Mouse (Mus musculus): ENCODE results near the gene Col6a3. TPM values are rescaled to one million over a fixed set of nuclear protein-coding genes. Genes with fewer than 3 reads are reported as not detected.

Gene Col6a3
- polyA plus RNA-seq, 1 experiment from 2014 or later = 58.7 TPM

- Histone ChIP-seq H3K9me3 (no peaks in the 10 kb centered on the region), H3K36me3 (no peaks in the 10 kb centered on the region), H3K4me3 (no peak overlapping the region), H3K27ac (no peak overlapping the region), H3K4me2 (replicated peaks) (no peak overlapping the region), H3K4me1 (peaks cover 24% of the 10 kb centered on the region; the same call in 1 of the 2 replicates), H3K9ac (no peak overlapping the region), H3K27me3 (no peaks in the 10 kb centered on the region)
- no peak for ATAC-seq (ENCODE audit: insufficient number of reproducible peaks, insufficient read depth, low FRiP score, low TSS enrichment)
- 68% methylated on average over 4 of the region's 4 CpGs for WGBS
These were observed 92.5 kb downstream of the Col6a3 start for GRCm38 (mm10) chr1:90751221-90751620.

GRCm38 (mm10) chr1:90750169-90750568 is 93.6 kb downstream of the Col6a3 start:
- peaks cover 27% of the 10 kb centered on the region for H3K4me1 ChIP-seq
- no peak overlapping the region for H3K4me3 ChIP-seq
- H3K27me3 ChIP-seq = no peaks in the 10 kb centered on the region
- WGBS = 23% methylated on average over 8 of the region's 8 CpGs
- no peak overlapping the region for H3K9ac ChIP-seq
- no peaks in the 10 kb centered on the region for H3K36me3 ChIP-seq
- H3K9me3 ChIP-seq = no peaks in the 10 kb centered on the region
- peak; percentile 84; the same call in 1 of the 2 replicates for ATAC-seq (ENCODE audit: insufficient number of reproducible peaks, insufficient read depth, low FRiP score, low TSS enrichment)
- H3K4me2 ChIP-seq (replicated peaks) = no peak overlapping the region
- 0 out of 2 replicates have a peak overlapping the region, but pooled peaks have one; percentile 63 for H3K27ac ChIP-seq

GRCm38 (mm10) chr1:90748544-90748943 is 95.2 kb downstream of the Col6a3 start:
- no peak overlapping the region for H3K9ac ChIP-seq
- ATAC-seq (ENCODE audit: insufficient number of reproducible peaks, insufficient read depth, low FRiP score, low TSS enrichment) = no peak
- H3K27ac ChIP-seq = no peak overlapping the region
- 64% methylated on average over 4 of the region's 4 CpGs for WGBS
- no peak overlapping the region for H3K4me2 ChIP-seq (replicated peaks)
- H3K4me1 ChIP-seq = peaks cover 30% of the 10 kb centered on the region
- H3K4me3 ChIP-seq = no peak overlapping the region
- H3K27me3 ChIP-seq = no peaks in the 10 kb centered on the region
- H3K9me3 ChIP-seq = no peaks in the 10 kb centered on the region
- H3K36me3 ChIP-seq = no peaks in the 10 kb centered on the region

- WGBS = 13% methylated on average over 14 of the region's 14 CpGs
- H3K4me2 ChIP-seq (replicated peaks) = peak overlapping the region; percentile 47
- peak overlapping the region; percentile 24; the same call in 1 of the 2 replicates for H3K9ac ChIP-seq
- peak overlapping the region; percentile 90 for H3K27ac ChIP-seq
- H3K36me3 ChIP-seq = no peaks in the 10 kb centered on the region
- H3K9me3 ChIP-seq = no peaks in the 10 kb centered on the region
- peaks cover 15% of the 10 kb centered on the region for H3K4me1 ChIP-seq
- peak overlapping the region; percentile 13; the same call in 1 of the 2 replicates for H3K4me3 ChIP-seq
- peak; percentile 67; the same call in 1 of the 2 replicates for ATAC-seq (ENCODE audit: insufficient number of reproducible peaks, insufficient read depth, low FRiP score, low TSS enrichment)
- H3K27me3 ChIP-seq = no peaks in the 10 kb centered on the region
These were observed 99.8 kb downstream of the Col6a3 start for GRCm38 (mm10) chr1:90743941-90744386.

GRCm38 (mm10) chr1:90743445-90743844 is 100.3 kb downstream of the Col6a3 start:
- peak overlapping the region; percentile 47 for H3K4me2 ChIP-seq (replicated peaks)
- 83% methylated on average over 1 of the region's 1 CpGs for WGBS

GRCm38 (mm10) chr1:90742641-90743040 is 101.1 kb downstream of the Col6a3 start:
- peaks cover 15% of the 10 kb centered on the region for H3K4me1 ChIP-seq
- no peak overlapping the region for H3K4me3 ChIP-seq
- WGBS = 77% methylated on average over 7 of the region's 7 CpGs
- no peak overlapping the region for H3K27ac ChIP-seq
- H3K9me3 ChIP-seq = no peaks in the 10 kb centered on the region
- no peaks in the 10 kb centered on the region for H3K36me3 ChIP-seq
- no peak overlapping the region for H3K9ac ChIP-seq
- no peak overlapping the region for H3K4me2 ChIP-seq (replicated peaks)
- no peak for ATAC-seq (ENCODE audit: insufficient number of reproducible peaks, insufficient read depth, low FRiP score, low TSS enrichment)
- no peaks in the 10 kb centered on the region for H3K27me3 ChIP-seq

More at GRCm38 (mm10) chr1:90743445-90743844, 100.3 kb downstream of the Col6a3 start:
- Histone ChIP-seq H3K36me3 (no peaks in the 10 kb centered on the region), H3K27ac (peak overlapping the region; percentile 90), H3K27me3 (no peaks in the 10 kb centered on the region), H3K9me3 (no peaks in the 10 kb centered on the region), H3K4me1 (peaks cover 15% of the 10 kb centered on the region), H3K9ac (peak overlapping the region; percentile 24; the same call in 1 of the 2 replicates), H3K4me3 (0 out of 2 replicates have a peak overlapping the region, but pooled peaks have one; percentile 13)
- ATAC-seq (ENCODE audit: insufficient number of reproducible peaks, insufficient read depth, low FRiP score, low TSS enrichment) = no peak

- no peaks in the 10 kb centered on the region for H3K27me3 ChIP-seq
- H3K4me2 ChIP-seq (replicated peaks) = no peak overlapping the region
- no peak overlapping the region for H3K4me3 ChIP-seq
- H3K9me3 ChIP-seq = no peaks in the 10 kb centered on the region
- WGBS = 79% methylated on average over 11 of the region's 11 CpGs
- H3K27ac ChIP-seq = no peak overlapping the region
- H3K9ac ChIP-seq = no peak overlapping the region
- peaks cover 15% of the 10 kb centered on the region for H3K4me1 ChIP-seq
- H3K36me3 ChIP-seq = no peaks in the 10 kb centered on the region
- ATAC-seq (ENCODE audit: insufficient number of reproducible peaks, insufficient read depth, low FRiP score, low TSS enrichment) = no peak
These were observed 103.3 kb downstream of the Col6a3 start for GRCm38 (mm10) chr1:90740216-90741170.

- WGBS = 94% methylated on average over 2 of the region's 2 CpGs
- no peaks in the 10 kb centered on the region for H3K27me3 ChIP-seq
- H3K9me3 ChIP-seq = no peaks in the 10 kb centered on the region
- no peak overlapping the region for H3K27ac ChIP-seq
- H3K36me3 ChIP-seq = no peaks in the 10 kb centered on the region
- H3K4me1 ChIP-seq = peaks cover 10% of the 10 kb centered on the region
- no peak overlapping the region for H3K4me2 ChIP-seq (replicated peaks)
- no peak for ATAC-seq (ENCODE audit: insufficient number of reproducible peaks, insufficient read depth, low FRiP score, low TSS enrichment)
- no peak overlapping the region for H3K9ac ChIP-seq
- no peak overlapping the region for H3K4me3 ChIP-seq
These were observed 104.9 kb downstream of the Col6a3 start for GRCm38 (mm10) chr1:90738913-90739312.

GRCm38 (mm10) chr1:90729466-90729865 is 114.3 kb downstream of the Col6a3 start:
- H3K9me3 ChIP-seq = no peaks in the 10 kb centered on the region
- H3K27me3 ChIP-seq = no peaks in the 10 kb centered on the region
- no peak for ATAC-seq (ENCODE audit: insufficient number of reproducible peaks, insufficient read depth, low FRiP score, low TSS enrichment)
- H3K4me1 ChIP-seq = peaks cover 8% of the 10 kb centered on the region
- no peaks in the 10 kb centered on the region for H3K36me3 ChIP-seq
- H3K9ac ChIP-seq = no peak overlapping the region
- no peak overlapping the region for H3K27ac ChIP-seq
- no peak overlapping the region for H3K4me3 ChIP-seq
- no peak overlapping the region for H3K4me2 ChIP-seq (replicated peaks)
- 80% methylated on average over 3 of the region's 3 CpGs for WGBS

- H3K9ac ChIP-seq = no peak overlapping the region
- no peak overlapping the region for H3K4me2 ChIP-seq (replicated peaks)
- no peaks in the 10 kb centered on the region for H3K27me3 ChIP-seq
- H3K27ac ChIP-seq = no peak overlapping the region
- no peak for ATAC-seq (ENCODE audit: insufficient number of reproducible peaks, insufficient read depth, low FRiP score, low TSS enrichment)
- H3K36me3 ChIP-seq = no peaks in the 10 kb centered on the region
- no peak overlapping the region for H3K4me3 ChIP-seq
- H3K4me1 ChIP-seq = no peaks in the 10 kb centered on the region
- no peaks in the 10 kb centered on the region for H3K9me3 ChIP-seq
These were observed 120.0 kb downstream of the Col6a3 start for GRCm38 (mm10) chr1:90723754-90724153.

GRCm38 (mm10) chr1:90723325-90723724 is 120.4 kb downstream of the Col6a3 start:
- no peaks in the 10 kb centered on the region for H3K9me3 ChIP-seq
- H3K4me3 ChIP-seq = no peak overlapping the region
- H3K36me3 ChIP-seq = no peaks in the 10 kb centered on the region
- ATAC-seq (ENCODE audit: insufficient number of reproducible peaks, insufficient read depth, low FRiP score, low TSS enrichment) = no peak
- H3K27ac ChIP-seq = no peak overlapping the region
- no peaks in the 10 kb centered on the region for H3K27me3 ChIP-seq
- H3K4me2 ChIP-seq (replicated peaks) = no peak overlapping the region
- no peaks in the 10 kb centered on the region for H3K4me1 ChIP-seq
- H3K9ac ChIP-seq = no peak overlapping the region

GRCm38 (mm10) chr1:90722021-90722420 is 121.8 kb downstream of the Col6a3 start:
- H3K4me2 ChIP-seq (replicated peaks) = no peak overlapping the region
- no peak overlapping the region for H3K9ac ChIP-seq
- H3K36me3 ChIP-seq = no peaks in the 10 kb centered on the region
- H3K27ac ChIP-seq = no peak overlapping the region
- no peak overlapping the region for H3K4me3 ChIP-seq
- no peaks in the 10 kb centered on the region for H3K9me3 ChIP-seq
- ATAC-seq (ENCODE audit: insufficient number of reproducible peaks, insufficient read depth, low FRiP score, low TSS enrichment) = no peak
- no peaks in the 10 kb centered on the region for H3K27me3 ChIP-seq
- H3K4me1 ChIP-seq = no peaks in the 10 kb centered on the region
